Mouse (Mus musculus) WW6 (cell line): ENCODE results near the gene Smad6.

Experiments
- DNase-seq: peaks from one replicate; pipeline ENCODE4 v3.0.0-alpha.2; 2013; ENCODE audit warnings: low read depth, low spot score

Smad6 gene

GRCm38 (mm10) chr9:64021319-64021850 is 474 bp downstream of the Smad6 start:
- no peak for DNase-seq

GRCm38 (mm10) chr9:64020606-64021318 is 1.1 kb downstream of the Smad6 start:
- DNase-seq, result no peak

- no peak for DNase-seq
These were observed 1.7 kb downstream of the Smad6 start for GRCm38 (mm10) chr9:64020171-64020605.

- DNase-seq, result no peak
These were observed 2.6 kb downstream of the Smad6 start for GRCm38 (mm10) chr9:64019036-64019886.

GRCm38 (mm10) chr9:64017861-64018793 is 3.7 kb downstream of the Smad6 start:
- peak; percentile 76 for DNase-seq

GRCm38 (mm10) chr9:64016648-64017400 is 5.0 kb downstream of the Smad6 start:
- DNase-seq, result no peak

GRCm38 (mm10) chr9:64016092-64016491 is 5.8 kb downstream of the Smad6 start:
- DNase-seq, result no peak

- no peak for DNase-seq
These were observed 7.1 kb downstream of the Smad6 start for GRCm38 (mm10) chr9:64014801-64015200.

- no peak for DNase-seq
These were observed 10.5 kb downstream of the Smad6 start for GRCm38 (mm10) chr9:64011356-64011755.

GRCm38 (mm10) chr9:64002981-64003380 is 18.9 kb downstream of the Smad6 start:
- no peak for DNase-seq

- no peak for DNase-seq
These were observed 20.8 kb downstream of the Smad6 start for GRCm38 (mm10) chr9:64001081-64001480.

- no peak for DNase-seq
These were observed 21.8 kb downstream of the Smad6 start for GRCm38 (mm10) chr9:64000085-64000484.

- no peak for DNase-seq
These were observed 22.7 kb downstream of the Smad6 start for GRCm38 (mm10) chr9:63999194-63999593.

- DNase-seq, result no peak
These were observed 23.8 kb downstream of the Smad6 start for GRCm38 (mm10) chr9:63998026-63998425.

- no peak for DNase-seq
These were observed 24.4 kb downstream of the Smad6 start for GRCm38 (mm10) chr9:63997439-63997838.

- DNase-seq, result no peak
These were observed 28.6 kb downstream of the Smad6 start for GRCm38 (mm10) chr9:63993256-63993655.

GRCm38 (mm10) chr9:63992761-63993160 is 29.1 kb downstream of the Smad6 start:
- DNase-seq, result no peak

- no peak for DNase-seq
These were observed 30.7 kb downstream of the Smad6 start for GRCm38 (mm10) chr9:63991193-63991592.

GRCm38 (mm10) chr9:63989641-63990040 is 32.2 kb downstream of the Smad6 start:
- no peak for DNase-seq

- DNase-seq, result no peak
These were observed 32.6 kb downstream of the Smad6 start for GRCm38 (mm10) chr9:63989214-63989613.

GRCm38 (mm10) chr9:63985125-63985524 is 36.7 kb downstream of the Smad6 start:
- DNase-seq, result no peak
